Mouse (Mus musculus): Measurements from ENCODE around the gene Hs6st1.

The Hs6st1 gene

GRCm38 (mm10) chr1:36089481-36089880, 21.3 kb downstream of the Hs6st1 start:
- no peak for DNase-seq

GRCm38 (mm10) chr1:36090011-36090721, 22.0 kb downstream of the Hs6st1 start:
- no peak for DNase-seq

- DNase-seq: no peak
Measured at GRCm38 (mm10) chr1:36090722-36091110, 22.5 kb downstream of the Hs6st1 start.

DNA sequence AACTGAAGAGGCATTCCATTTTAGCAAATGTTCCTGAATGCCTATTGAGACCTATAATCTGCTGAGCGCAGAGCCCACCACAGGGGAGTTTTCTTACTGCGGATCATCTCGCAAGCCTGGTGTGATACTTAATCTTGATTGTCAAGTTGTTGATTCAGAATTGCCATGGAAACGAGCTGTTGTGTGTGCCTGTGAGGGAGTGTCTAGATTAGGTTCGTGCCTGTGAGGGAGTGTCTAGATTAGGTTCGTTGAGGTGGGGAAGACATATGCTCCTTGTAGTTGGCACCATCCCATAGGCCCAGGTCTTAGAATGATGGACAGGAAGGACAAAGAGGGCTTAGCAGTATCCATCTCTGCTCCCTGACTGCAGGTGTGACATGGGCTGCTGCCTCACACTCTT, 23.0 kb downstream of the Hs6st1 start:
- DNase-seq: no peak

- no peak for DNase-seq
Measured at GRCm38 (mm10) chr1:36093741-36094140, 25.5 kb downstream of the Hs6st1 start.

DNA sequence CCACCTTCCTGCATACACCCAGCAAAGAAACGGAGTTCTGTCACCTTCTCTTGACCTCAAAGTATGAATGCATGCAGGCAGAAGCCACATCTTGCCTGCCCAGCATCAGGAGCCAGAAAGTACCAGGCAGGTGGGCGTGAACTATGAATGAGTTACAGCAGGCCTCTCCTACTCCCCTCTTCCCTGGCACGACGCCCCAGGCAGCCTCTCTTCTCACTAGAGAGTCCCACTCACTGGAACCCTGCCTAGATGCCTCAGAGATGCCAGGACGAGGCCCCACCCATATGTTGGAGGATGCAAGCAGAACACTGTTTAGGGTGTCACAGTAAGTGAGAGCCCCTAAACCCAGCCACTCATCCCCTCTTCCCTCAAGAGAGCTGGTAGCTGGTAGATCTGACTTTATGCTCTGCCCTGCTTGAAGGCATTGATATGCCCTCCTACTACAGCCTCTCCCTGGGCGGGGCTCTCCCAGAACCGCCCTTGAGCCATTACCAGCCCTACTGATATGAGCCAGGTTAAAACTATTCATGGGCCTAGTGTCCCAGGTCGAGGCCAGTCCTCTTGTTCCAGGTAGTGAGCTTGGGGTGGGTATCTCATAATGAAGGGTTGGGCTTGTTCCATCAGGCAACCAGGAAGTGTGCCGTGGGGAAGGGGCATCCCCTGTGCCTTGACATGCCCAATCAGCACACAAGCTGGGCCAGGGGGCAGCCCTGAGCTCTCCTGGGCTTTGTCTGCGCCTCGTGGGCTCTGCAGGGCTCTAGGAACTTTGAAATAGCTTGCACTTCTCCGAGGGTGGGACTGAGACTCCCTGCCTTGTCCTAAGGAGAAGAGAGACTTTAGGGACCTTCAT, 27.4 kb downstream of the Hs6st1 start:
- DNase-seq: no peak

- DNase-seq: no peak
Measured at GRCm38 (mm10) chr1:36098432-36098831, 30.2 kb downstream of the Hs6st1 start.

GRCm38 (mm10) chr1:36100371-36100770, 32.2 kb downstream of the Hs6st1 start:
- DNase-seq: no peak

GRCm38 (mm10) chr1:36105917-36106706, 37.9 kb downstream of the Hs6st1 start:
- no peak for DNase-seq

DNA sequence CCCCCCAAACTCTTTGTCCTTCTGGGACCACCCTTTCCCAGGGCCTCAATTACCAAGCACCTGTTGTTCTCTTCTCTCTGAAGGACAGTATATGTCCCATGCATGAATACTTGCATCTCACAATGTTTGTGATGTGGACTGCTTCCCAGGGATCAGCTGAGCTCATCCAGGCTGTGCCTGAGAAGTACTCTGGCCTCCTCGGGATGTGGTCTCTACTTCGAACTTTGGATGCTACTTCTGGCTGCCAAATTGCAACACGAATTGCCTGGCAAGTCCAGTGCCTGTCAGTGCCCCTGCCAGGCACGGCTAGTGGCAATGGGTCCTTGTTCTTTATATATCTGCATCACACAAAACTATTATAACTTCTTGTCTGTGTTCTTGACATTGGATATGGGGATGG, 41.8 kb downstream of the Hs6st1 start:
- DNase-seq: no peak

DNA sequence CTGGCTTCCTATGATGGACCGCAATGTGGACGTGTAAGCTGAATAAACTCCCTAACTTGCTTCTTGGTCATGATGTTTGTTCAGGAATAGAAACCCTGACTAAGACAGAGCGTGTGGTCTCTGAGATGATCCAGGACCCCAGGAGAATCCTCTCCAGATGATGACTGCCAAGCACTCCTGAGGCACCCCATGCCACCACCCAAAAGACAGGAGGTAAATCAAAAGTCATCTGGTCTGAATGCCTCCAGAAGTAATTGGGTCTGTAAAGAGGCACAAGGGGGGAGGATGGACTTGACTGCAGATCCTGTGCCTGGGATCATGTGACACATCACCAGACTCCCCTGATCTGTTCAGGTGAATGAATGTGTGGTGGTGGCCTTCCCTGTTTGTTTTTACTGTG, 44.5 kb downstream of the Hs6st1 start:
- no peak for DNase-seq

DNA sequence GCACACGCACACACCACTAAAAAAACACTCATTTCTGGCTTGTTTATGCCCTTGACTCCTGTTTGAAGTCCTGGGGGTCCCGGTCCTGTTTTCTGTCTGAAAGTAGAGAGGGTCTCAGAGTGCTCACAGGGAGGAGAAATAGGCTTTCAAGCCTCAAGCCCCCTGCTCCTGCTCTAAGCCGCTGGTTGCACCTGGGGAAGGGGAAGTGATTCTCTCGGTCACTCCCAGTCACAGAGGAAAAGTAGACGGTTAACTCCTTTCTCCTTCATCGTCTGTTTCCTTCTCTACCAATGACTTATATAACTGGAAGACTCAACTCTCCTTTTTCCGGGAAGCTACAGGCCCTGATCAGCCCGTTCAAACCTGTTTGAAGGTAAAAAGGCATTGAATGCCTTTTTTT, 45.5 kb downstream of the Hs6st1 start:
- no peak for DNase-seq

- no peak for DNase-seq
Measured at GRCm38 (mm10) chr1:36114844-36115243, 46.6 kb downstream of the Hs6st1 start.

DNA sequence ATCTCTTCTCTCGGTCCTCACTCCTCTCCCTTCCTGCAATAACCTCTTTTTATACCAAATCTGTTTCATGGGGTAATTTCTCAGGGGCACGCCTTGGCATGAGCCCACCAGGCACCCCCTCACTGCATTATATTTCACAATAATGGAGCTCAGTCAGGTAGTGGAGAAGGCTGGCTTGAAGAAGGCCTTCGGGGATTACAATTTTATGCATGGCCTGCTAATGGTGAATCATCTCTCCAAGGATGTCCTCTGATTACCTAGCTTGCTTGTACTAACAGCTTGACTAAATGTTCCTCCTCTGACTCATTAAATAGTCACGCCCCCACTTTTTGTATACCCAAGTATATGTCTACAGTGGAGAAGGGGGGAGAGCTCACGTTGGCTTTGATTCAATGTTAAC, 48.3 kb downstream of the Hs6st1 start:
- no peak for DNase-seq

DNA sequence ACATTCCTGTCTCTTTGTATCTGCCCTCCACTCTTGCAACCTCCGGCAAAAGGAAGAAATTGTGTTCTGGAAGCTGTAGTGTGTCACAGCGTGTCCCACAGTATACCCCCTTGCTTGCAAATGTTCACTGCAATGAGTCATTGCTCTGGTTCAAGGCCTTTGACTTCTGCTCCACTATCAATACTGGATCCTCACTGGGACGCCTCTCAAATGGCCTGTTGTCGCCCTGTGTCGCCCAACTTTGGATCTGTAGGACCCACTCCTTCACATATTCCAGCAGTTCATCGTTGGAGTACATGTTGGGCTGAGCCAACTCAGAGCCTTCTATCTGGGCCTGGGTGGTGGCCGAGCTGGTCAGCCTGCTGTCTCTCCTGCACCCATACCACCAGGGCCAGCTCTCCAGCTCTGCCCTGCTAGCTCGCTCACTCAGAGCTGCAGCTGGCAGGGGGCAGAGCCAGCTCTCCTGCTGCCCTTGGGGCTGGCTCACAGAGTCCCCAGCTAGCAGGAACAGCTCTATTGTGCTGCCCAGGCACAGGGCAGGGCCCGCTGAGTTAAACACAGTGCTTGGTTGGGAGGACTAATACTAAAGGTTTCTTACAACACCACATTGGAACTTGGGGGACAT, 50.0 kb downstream of the Hs6st1 start:
- no peak for DNase-seq

DNA sequence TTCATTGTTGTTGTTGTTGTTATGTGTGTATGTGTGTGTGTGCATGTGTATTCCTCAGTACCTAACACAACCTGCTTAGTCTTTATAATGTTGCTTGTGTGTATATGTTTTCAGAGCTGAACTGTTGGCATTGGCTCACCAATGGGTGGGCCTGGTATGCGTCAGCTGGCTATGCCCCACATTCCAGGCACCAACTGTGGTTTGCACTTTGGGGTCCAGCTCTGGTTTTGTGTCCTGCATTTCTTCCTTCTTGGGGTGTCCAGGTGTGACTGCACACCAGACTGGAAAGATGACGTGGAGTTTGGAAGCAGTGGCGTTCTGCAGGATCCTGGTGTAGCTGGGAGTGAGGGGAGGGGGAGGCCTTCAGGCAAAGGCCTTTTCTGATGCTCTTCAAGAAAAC, 50.8 kb downstream of the Hs6st1 start:
- no peak for DNase-seq

- no peak for DNase-seq
Measured at GRCm38 (mm10) chr1:36119426-36119825, 51.2 kb downstream of the Hs6st1 start.

- DNase-seq: no peak
Measured at GRCm38 (mm10) chr1:36121172-36121571, 53.0 kb downstream of the Hs6st1 start.

GRCm38 (mm10) chr1:36125076-36125475, 56.9 kb downstream of the Hs6st1 start:
- DNase-seq: no peak

GRCm38 (mm10) chr1:36129126-36129525, 60.9 kb downstream of the Hs6st1 start:
- no peak for DNase-seq

- DNase-seq: no peak
Measured at GRCm38 (mm10) chr1:36129881-36130280, 61.7 kb downstream of the Hs6st1 start.

GRCm38 (mm10) chr1:36130307-36131035, 62.3 kb downstream of the Hs6st1 start:
- DNase-seq: no peak

All from cerebellum, adult 8-10 months (tissue).